Mouse (Mus musculus) forebrain, embryonic 13.5 days (tissue): ENCODE measurements around the gene Tmc5. TPM values are rescaled to one million over a fixed set of nuclear protein-coding genes. Genes with fewer than 3 reads are reported as not detected.

Experiments used
- ATAC-seq: fragments of 200-750 bp; cut with Nextera tagmentation; 2 replicates; pipeline ENCODE4 v1.8.0; 2017
- H3K27ac ChIP-seq: fragments of 300-500 bp; sonication (generic); 2 replicates; pipeline ENCODE4 v1.5.1; 2015; ENCODE audit warnings: inconsistent platforms, mild to moderate bottlenecking, moderate library complexity
- H3K27me3 ChIP-seq: fragments of 300-500 bp; sonication (generic); 2 replicates; pipeline ENCODE4 v1.6.1; 2015; ENCODE audit warnings: mild to moderate bottlenecking, inconsistent platforms
- H3K36me3 ChIP-seq: fragments of 300-500 bp; sonication (generic); 2 replicates; pipeline ENCODE4 v1.6.1; 2015; ENCODE audit warnings: mild to moderate bottlenecking, inconsistent platforms; ENCODE audit not compliant: poor library complexity, severe bottlenecking
- H3K4me1 ChIP-seq: fragments of 300-500 bp; sonication (generic); 2 replicates; pipeline ENCODE4 v1.6.1; 2015; ENCODE audit warnings: inconsistent platforms
- H3K4me2 ChIP-seq: fragments of 300-500 bp; sonication (generic); 2 replicates; pipeline ENCODE4 v1.6.1; 2015; ENCODE audit warnings: inconsistent platforms, mild to moderate bottlenecking, moderate library complexity
- H3K4me3 ChIP-seq: fragments of 300-500 bp; sonication (generic); 2 replicates; pipeline ENCODE4 v1.5.1; 2015; ENCODE audit warnings: mild to moderate bottlenecking, inconsistent platforms
- H3K9ac ChIP-seq: fragments of 300-500 bp; sonication (generic); 2 replicates; pipeline ENCODE4 v1.6.1; 2015; ENCODE audit warnings: mild to moderate bottlenecking, inconsistent platforms
- H3K9me3 ChIP-seq: fragments of 300-500 bp; sonication (generic); replicated peaks from 2 replicates; pipeline ENCODE4 v1.6.1; 2016; ENCODE audit warnings: inconsistent platforms
- WGBS: fragments of 180-500 bp; shearing (Covaris S2); methylation state at CpG from one replicate; pipeline ENCODE4 v1.1.7; 2015; 5-methylcytosine and 5-hydroxymethylcytosine counted together
- polyA plus RNA-seq: library from polyadenylated mRNA; unstranded; fragments of >200 nt; fragmentation: Nextera tagmentation; extraction: Ambion mirVana; gene quantifications from 2 replicates; pipeline ENCODE4 v1.2.1, GENCODE M21; 2015

Gene Tmc5
- polyA plus RNA-seq, 1 experiment from 2014 or later = 0.28 TPM

- Histone ChIP-seq H3K36me3 (no peaks in the 10 kb centered on the region), H3K4me1 (peaks cover 18% of the 10 kb centered on the region), H3K4me2 (no peak overlapping the region), H3K9me3 (no peaks in the 10 kb centered on the region), H3K9ac (no peak overlapping the region), H3K27ac (no peak overlapping the region), H3K4me3 (no peak overlapping the region), H3K27me3 (no peaks in the 10 kb centered on the region)
- WGBS = 37% methylated on average over 8 of the region's 8 CpGs
- no peak for ATAC-seq
Observed at GRCm38 (mm10) chr7:118611933-118612332, 14.8 kb downstream of the Tmc5 start.

GRCm38 (mm10) chr7:118614076-118614475 is 17.0 kb downstream of the Tmc5 start:
- Histone ChIP-seq H3K4me2 (0 out of 2 replicates have a peak overlapping the region, but pooled peaks have one; percentile 9), H3K27ac (no peak overlapping the region; the same call in 1 of the 2 replicates), H3K27me3 (no peaks in the 10 kb centered on the region), H3K9ac (no peak overlapping the region), H3K4me3 (no peak overlapping the region), H3K36me3 (no peaks in the 10 kb centered on the region), H3K4me1 (peaks cover 18% of the 10 kb centered on the region), H3K9me3 (no peaks in the 10 kb centered on the region)
- 37% methylated on average over 13 of the region's 13 CpGs for WGBS
- ATAC-seq = no peak

GRCm38 (mm10) chr7:118618104-118618503 is 21.0 kb downstream of the Tmc5 start:
- no peak for ATAC-seq
- Histone ChIP-seq H3K27me3 (no peaks in the 10 kb centered on the region), H3K27ac (no peak overlapping the region), H3K9ac (no peak overlapping the region), H3K36me3 (no peaks in the 10 kb centered on the region), H3K4me2 (no peak overlapping the region), H3K4me3 (no peak overlapping the region), H3K9me3 (no peaks in the 10 kb centered on the region), H3K4me1 (peaks cover 7% of the 10 kb centered on the region; the same call in 1 of the 2 replicates)
- 85% methylated on average over 5 of the region's 5 CpGs for WGBS

- WGBS = 92% methylated on average over 7 of the region's 7 CpGs
- Histone ChIP-seq H3K36me3 (no peaks in the 10 kb centered on the region), H3K4me3 (no peak overlapping the region), H3K4me2 (no peak overlapping the region), H3K9me3 (no peaks in the 10 kb centered on the region), H3K27me3 (no peaks in the 10 kb centered on the region), H3K27ac (no peak overlapping the region), H3K9ac (no peak overlapping the region), H3K4me1 (no peaks in the 10 kb centered on the region)
- ATAC-seq = no peak
Observed at GRCm38 (mm10) chr7:118620243-118620906, 23.3 kb downstream of the Tmc5 start.

- H3K4me2 ChIP-seq = no peak overlapping the region
- 79% methylated on average over 6 of the region's 6 CpGs for WGBS
Observed at GRCm38 (mm10) chr7:118621094-118621493, 24.0 kb downstream of the Tmc5 start.

GRCm38 (mm10) chr7:118627550-118628298 is 30.6 kb downstream of the Tmc5 start:
- no peaks in the 10 kb centered on the region for H3K27me3 ChIP-seq
- H3K9ac ChIP-seq = no peak overlapping the region
- H3K4me1 ChIP-seq = no peaks in the 10 kb centered on the region
- no peak overlapping the region for H3K4me2 ChIP-seq
- 81% methylated on average over 13 of the region's 13 CpGs for WGBS
- no peak overlapping the region for H3K27ac ChIP-seq
- no peak for ATAC-seq
- no peaks in the 10 kb centered on the region for H3K36me3 ChIP-seq
- no peak overlapping the region for H3K4me3 ChIP-seq
- no peaks in the 10 kb centered on the region for H3K9me3 ChIP-seq

More at GRCm38 (mm10) chr7:118621094-118621493, 24.0 kb downstream of the Tmc5 start:
- H3K27me3 ChIP-seq = no peaks in the 10 kb centered on the region
- H3K4me1 ChIP-seq = no peaks in the 10 kb centered on the region
- H3K9ac ChIP-seq = no peak overlapping the region
- H3K36me3 ChIP-seq = no peaks in the 10 kb centered on the region
- H3K4me3 ChIP-seq = no peak overlapping the region
- no peak for ATAC-seq
- H3K9me3 ChIP-seq = no peaks in the 10 kb centered on the region
- no peak overlapping the region for H3K27ac ChIP-seq

GRCm38 (mm10) chr7:118633094-118633493 is 36.0 kb downstream of the Tmc5 start:
- no peak for ATAC-seq

GRCm38 (mm10) chr7:118633951-118634350 is 36.9 kb downstream of the Tmc5 start:
- no peak overlapping the region for H3K27ac ChIP-seq
- 84% methylated on average over 7 of the region's 7 CpGs for WGBS
- ATAC-seq = no peak

More at GRCm38 (mm10) chr7:118633094-118633493, 36.0 kb downstream of the Tmc5 start:
- H3K9me3 ChIP-seq = no peaks in the 10 kb centered on the region
- H3K4me3 ChIP-seq = no peak overlapping the region
- no peaks in the 10 kb centered on the region for H3K36me3 ChIP-seq
- H3K27me3 ChIP-seq = no peaks in the 10 kb centered on the region
- no peak overlapping the region for H3K9ac ChIP-seq
- no peak overlapping the region for H3K4me2 ChIP-seq
- no peaks in the 10 kb centered on the region for H3K4me1 ChIP-seq
- H3K27ac ChIP-seq = no peak overlapping the region
- WGBS = 91% methylated on average over 9 of the region's 9 CpGs

GRCm38 (mm10) chr7:118637466-118637865 is 40.4 kb downstream of the Tmc5 start:
- 66% methylated on average over 4 of the region's 4 CpGs for WGBS
- Histone ChIP-seq H3K4me3 (no peak overlapping the region), H3K4me2 (no peak overlapping the region), H3K36me3 (no peaks in the 10 kb centered on the region), H3K9me3 (no peaks in the 10 kb centered on the region; the same call in 1 of the 2 replicates), H3K4me1 (no peaks in the 10 kb centered on the region), H3K27me3 (no peaks in the 10 kb centered on the region), H3K27ac (no peak overlapping the region), H3K9ac (no peak overlapping the region)
- ATAC-seq = no peak

More at GRCm38 (mm10) chr7:118633951-118634350, 36.9 kb downstream of the Tmc5 start:
- Histone ChIP-seq H3K4me2 (no peak overlapping the region), H3K27me3 (no peaks in the 10 kb centered on the region), H3K9ac (no peak overlapping the region), H3K4me1 (no peaks in the 10 kb centered on the region), H3K36me3 (no peaks in the 10 kb centered on the region), H3K9me3 (no peaks in the 10 kb centered on the region), H3K4me3 (no peak overlapping the region)

GRCm38 (mm10) chr7:118646237-118646636 is 49.1 kb downstream of the Tmc5 start:
- no peak overlapping the region for H3K9ac ChIP-seq
- no peaks in the 10 kb centered on the region; the same call in 1 of the 2 replicates for H3K9me3 ChIP-seq
- H3K4me2 ChIP-seq = no peak overlapping the region
- H3K36me3 ChIP-seq = no peaks in the 10 kb centered on the region
- H3K27ac ChIP-seq = no peak overlapping the region
- no peaks in the 10 kb centered on the region for H3K4me1 ChIP-seq
- WGBS = 83% methylated on average over 1 of the region's 1 CpGs
- H3K4me3 ChIP-seq = no peak overlapping the region
- no peak for ATAC-seq
- H3K27me3 ChIP-seq = no peaks in the 10 kb centered on the region

GRCm38 (mm10) chr7:118649328-118649727 is 52.2 kb downstream of the Tmc5 start:
- Histone ChIP-seq H3K9ac (no peak overlapping the region), H3K9me3 (no peaks in the 10 kb centered on the region), H3K4me3 (no peak overlapping the region), H3K27me3 (no peaks in the 10 kb centered on the region), H3K4me2 (no peak overlapping the region), H3K27ac (no peak overlapping the region), H3K36me3 (no peaks in the 10 kb centered on the region), H3K4me1 (no peaks in the 10 kb centered on the region)
- WGBS = 84% methylated on average over 7 of the region's 7 CpGs
- no peak for ATAC-seq

- no peaks in the 10 kb centered on the region for H3K36me3 ChIP-seq
- no peak overlapping the region for H3K4me3 ChIP-seq
- no peak overlapping the region for H3K9ac ChIP-seq
- no peaks in the 10 kb centered on the region for H3K4me1 ChIP-seq
- no peaks in the 10 kb centered on the region for H3K27me3 ChIP-seq
- ATAC-seq = no peak
- WGBS = 91% methylated on average over 4 of the region's 4 CpGs
- H3K4me2 ChIP-seq = no peak overlapping the region
- H3K9me3 ChIP-seq = no peaks in the 10 kb centered on the region
- no peak overlapping the region for H3K27ac ChIP-seq
Observed at GRCm38 (mm10) chr7:118650119-118650518, 53.0 kb downstream of the Tmc5 start.
